Mouse (Mus musculus) liver, postnatal 0 days (tissue): ENCODE results near the gene Mmp8.

Experiments used
- CTCF ChIP-seq: sonication (generic); IDR thresholded peaks from 2 replicates; pipeline ENCODE4 v1.5.1; 2016; ENCODE audit warnings: antibody characterized with exemption, low read depth
- EP300 ChIP-seq: IDR thresholded peaks from 2 replicates; pipeline ENCODE4 v1.6.1; 2016; ENCODE audit warnings: antibody characterized with exemption, low read depth, mild to moderate bottlenecking

DNA sequence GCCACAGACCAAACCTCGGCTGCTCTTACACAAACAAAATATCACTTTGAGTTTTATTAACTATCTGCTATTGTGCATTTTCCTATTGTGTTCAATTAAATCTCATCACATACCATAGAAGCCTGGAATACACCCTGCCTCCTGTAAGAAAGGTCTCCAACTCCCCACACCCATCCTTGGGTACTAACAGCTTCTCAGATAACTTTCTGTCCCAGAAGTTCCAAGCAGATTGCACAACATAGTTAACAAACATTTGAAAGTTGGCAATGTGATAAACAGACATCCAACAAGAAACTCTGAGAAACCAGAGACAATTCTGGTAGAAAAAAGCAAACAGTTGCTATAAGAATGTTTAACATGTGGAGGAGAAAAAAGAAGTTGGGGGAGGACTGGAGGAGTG, 12.2 kb downstream of the Mmp8 start:
- TF ChIP-seq CTCF = no peak
- TF ChIP-seq EP300 = no peak
